Mouse (Mus musculus) testis, postnatal 10 days (tissue): ENCODE data around the gene Def6.
"Not testable (repeated sequence)": the region's sequence is repeated elsewhere in the genome, so short reads cannot be mapped to it uniquely, and the experiment has no call there.

Experiments used
- DNase-seq: peaks from one replicate; pipeline ENCODE4 v3.0.0; 2021; ENCODE audit warnings: low spot score

The Def6 gene

GRCm38 (mm10) chr17:28209457-28210110 lies 2.0 kb downstream of the Def6 start:
- DNase-seq, result no peak

- DNase-seq, result no peak
Measured at GRCm38 (mm10) chr17:28211921-28212341, 4.4 kb downstream of the Def6 start.

- no peak for DNase-seq
Measured at GRCm38 (mm10) chr17:28212391-28212790, 4.8 kb downstream of the Def6 start.

- no peak for DNase-seq
Measured at GRCm38 (mm10) chr17:28213236-28213635, 5.7 kb downstream of the Def6 start.

GRCm38 (mm10) chr17:28216791-28217190 lies 9.2 kb downstream of the Def6 start:
- DNase-seq, result no peak

GRCm38 (mm10) chr17:28217721-28218649 lies 10.4 kb downstream of the Def6 start:
- DNase-seq, result no peak

- DNase-seq, result not testable (repeated sequence)
Measured at GRCm38 (mm10) chr17:28222463-28222862, 14.9 kb downstream of the Def6 start.

GRCm38 (mm10) chr17:28223561-28224391 lies 16.2 kb downstream of the Def6 start:
- DNase-seq, result peak; percentile 95

GRCm38 (mm10) chr17:28224615-28225014 lies 17.0 kb downstream of the Def6 start:
- DNase-seq, result no peak

GRCm38 (mm10) chr17:28226014-28226413 lies 18.4 kb downstream of the Def6 start:
- peak; percentile 97 for DNase-seq

GRCm38 (mm10) chr17:28230486-28230885 lies 22.9 kb downstream of the Def6 start:
- no peak for DNase-seq

- DNase-seq, result no peak
Measured at GRCm38 (mm10) chr17:28231026-28231736, 23.6 kb downstream of the Def6 start.

GRCm38 (mm10) chr17:28232475-28233060 lies 25.0 kb downstream of the Def6 start, which contains the start of gene Ppard:
TSS of gene Ppard (plus strand) at chr17:28232700.
- peak; percentile 100 for DNase-seq

- no peak for DNase-seq
Measured at GRCm38 (mm10) chr17:28233091-28233731, 25.6 kb downstream of the Def6 start.

- no peak for DNase-seq
Measured at GRCm38 (mm10) chr17:28234641-28235040, 27.1 kb downstream of the Def6 start.

GRCm38 (mm10) chr17:28235982-28236635 lies 28.5 kb downstream of the Def6 start:
- no peak for DNase-seq

GRCm38 (mm10) chr17:28236636-28237015 lies 29.0 kb downstream of the Def6 start:
- DNase-seq, result no peak

- DNase-seq, result no peak
Measured at GRCm38 (mm10) chr17:28237362-28237761, 29.8 kb downstream of the Def6 start.

GRCm38 (mm10) chr17:28237874-28238273 lies 30.3 kb downstream of the Def6 start:
- no peak for DNase-seq

GRCm38 (mm10) chr17:28240846-28241245 lies 33.3 kb downstream of the Def6 start:
- DNase-seq, result no peak
